Mouse (Mus musculus) cerebellum, adult 2 months (tissue): ENCODE data around the gene Dvl1.

Experiments used
- CTCF ChIP-seq: fragments of 200-500 bp; IDR thresholded peaks from 2 replicates; pipeline ENCODE4 v1.5.1; 2011; ENCODE audit warnings: low read depth, mild to moderate bottlenecking, control low read depth, low read length, moderate library complexity, borderline replicate concordance; ENCODE audit not compliant: insufficient read depth
- POLR2A ChIP-seq: fragments of 200-500 bp; IDR thresholded peaks from 2 replicates; pipeline ENCODE4 v1.6.1; 2011; ENCODE audit warnings: low read length, control low read depth, borderline replicate concordance; ENCODE audit not compliant: insufficient read depth

GRCm38 (mm10) chr4:155854991-155855390, 7.8 kb downstream of the Dvl1 start:
- TF ChIP-seq POLR2A (no peak), CTCF (no peak)
